Mouse (Mus musculus) embryonic fibroblast, embryonic 13.5 days (primary cell): ENCODE measurements around the gene Spdya.

ENCODE experiments used
- CTCF ChIP-seq: IDR thresholded peaks from 2 replicates; pipeline ENCODE4 v1.5.1; 2011; ENCODE audit warnings: mild to moderate bottlenecking, control low read depth, low read length, moderate library complexity, borderline replicate concordance; ENCODE audit not compliant: insufficient read depth
- POLR2A ChIP-seq: IDR thresholded peaks from 2 replicates; pipeline ENCODE4 v1.6.1; 2011; ENCODE audit warnings: low read depth, mild to moderate bottlenecking, control low read depth, low read length, moderate library complexity

GRCm38 (mm10) chr17:71551757-71552451 is at the start of gene Spdya:
- 0 out of 2 replicates have a peak, but pooled peaks have one; percentile 32 for TF ChIP-seq POLR2A
- no peak for TF ChIP-seq CTCF
